Mouse (Mus musculus) bone marrow, adult 2 months (tissue): Measurements from ENCODE around the gene Fam192a.

Experiments
- CTCF ChIP-seq: fragments of 200-500 bp; IDR thresholded peaks from 2 replicates; pipeline ENCODE4 v1.5.1; 2011; ENCODE audit warnings: low read length, control low read depth; ENCODE audit not compliant: control insufficient read depth, insufficient read depth
- POLR2A ChIP-seq: fragments of 200-500 bp; IDR thresholded peaks from 2 replicates; pipeline ENCODE4 v1.6.1; 2011; ENCODE audit warnings: low read depth, mild to moderate bottlenecking, control low read depth, low read length, borderline replicate concordance; ENCODE audit not compliant: control insufficient read depth

DNA sequence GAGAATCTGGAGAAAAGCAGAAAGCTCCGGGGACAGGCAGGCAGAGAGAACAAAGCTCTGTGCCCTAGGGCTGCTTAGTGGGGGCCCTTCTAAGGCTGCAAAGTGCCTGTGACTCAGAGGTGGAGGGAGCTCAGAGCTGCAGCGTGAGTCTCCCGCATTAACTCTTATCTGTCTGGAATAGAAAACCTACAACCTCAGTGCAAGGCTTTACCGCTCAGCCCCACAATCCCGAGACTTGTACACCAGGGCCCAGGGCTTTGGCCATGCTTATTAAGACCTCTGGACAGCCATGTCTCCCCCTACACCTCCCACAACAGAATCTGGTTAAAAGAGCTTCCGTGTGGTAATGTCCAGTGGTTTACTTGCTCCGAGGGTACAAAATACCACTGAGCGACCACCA lies 69.8 kb downstream of the Fam192a start:
- no peak for TF ChIP-seq CTCF
- no peak for TF ChIP-seq POLR2A
